Mouse (Mus musculus): ENCODE results near the gene Rhog.

- TF ChIP-seq CTCF (IDR thresholded peaks at IDR 0.05; ENCODE audit: control insufficient read depth, insufficient read depth, low read length) = no peak
- TF ChIP-seq POLR2A (IDR thresholded peaks at IDR 0.05; ENCODE audit: borderline replicate concordance, control insufficient read depth, low read depth, low read length) = no peak
Observed at GRCm38 (mm10) chr7:102238686-102239286, 17.1 kb downstream of the Rhog start.
